Mouse (Mus musculus) embryo, embryonic 10 days (tissue): ENCODE results near the gene Gab1.
A peak's percentile ranks its signal among the peaks of the same experiment; 100 is the strongest.

ENCODE experiments used
- DNase-seq: peaks from one replicate; pipeline ENCODE4 v3.0.0-alpha.2; 2015; ENCODE audit warnings: low spot score

Gene Gab1

GRCm38 (mm10) chr8:80739155-80739924 lies 141.0 kb downstream of the Gab1 start, which contains the start of gene Smarca5:
Smarca5 (minus strand) TSS chr8:80739497.
- DNase-seq = peak; percentile 94

- DNase-seq = peak; percentile 61
Observed at GRCm38 (mm10) chr8:80738388-80739154, 141.7 kb downstream of the Gab1 start.

- no peak for DNase-seq
Observed at GRCm38 (mm10) chr8:80738046-80738387, 142.3 kb downstream of the Gab1 start.

GRCm38 (mm10) chr8:80732326-80732725 lies 148.0 kb downstream of the Gab1 start:
- no peak for DNase-seq

GRCm38 (mm10) chr8:80714461-80714860 lies 165.9 kb downstream of the Gab1 start:
- DNase-seq = no peak
